Mouse (Mus musculus): ENCODE results near the gene Mier2.

The Mier2 gene

GRCm38 (mm10) chr10:79554330-79555237 is at the start of gene Mier2:
Gene Mier2 (minus strand): TSS chr10:79555199.
- peak; percentile 88 for DNase-seq

- DNase-seq = no peak
Measured at GRCm38 (mm10) chr10:79597936-79598230, 42.9 kb upstream of the Mier2 start.

- no peak for DNase-seq
Measured at GRCm38 (mm10) chr10:79597051-79597935, 42.3 kb upstream of the Mier2 start.

- DNase-seq = no peak
Measured at GRCm38 (mm10) chr10:79595590-79595929, 40.6 kb upstream of the Mier2 start.

- DNase-seq = peak; percentile 69
Measured at GRCm38 (mm10) chr10:79594872-79595589, 40.0 kb upstream of the Mier2 start.

GRCm38 (mm10) chr10:79594111-79594510 is 39.1 kb upstream of the Mier2 start:
- DNase-seq = no peak

GRCm38 (mm10) chr10:79590702-79591101 is 35.7 kb upstream of the Mier2 start:
- no peak for DNase-seq

- DNase-seq = no peak
Measured at GRCm38 (mm10) chr10:79587752-79588126, 32.7 kb upstream of the Mier2 start.

- DNase-seq = no peak
Measured at GRCm38 (mm10) chr10:79587061-79587751, 32.2 kb upstream of the Mier2 start, which contains the start of gene Theg. Gene Theg (minus strand): TSS chr10:79587331.

- DNase-seq = no peak
Measured at GRCm38 (mm10) chr10:79586243-79586642, 31.2 kb upstream of the Mier2 start.

- no peak for DNase-seq
Measured at GRCm38 (mm10) chr10:79585723-79586122, 30.7 kb upstream of the Mier2 start.

- DNase-seq = no peak
Measured at GRCm38 (mm10) chr10:79585136-79585535, 30.1 kb upstream of the Mier2 start.

GRCm38 (mm10) chr10:79584426-79584825 is 29.4 kb upstream of the Mier2 start:
- no peak for DNase-seq

GRCm38 (mm10) chr10:79584021-79584420 is 29.0 kb upstream of the Mier2 start:
- no peak for DNase-seq

- DNase-seq = no peak
Measured at GRCm38 (mm10) chr10:79581501-79581900, 26.5 kb upstream of the Mier2 start.

- peak; percentile 30 for DNase-seq
Measured at GRCm38 (mm10) chr10:79580811-79581210, 25.8 kb upstream of the Mier2 start.

- no peak for DNase-seq
Measured at GRCm38 (mm10) chr10:79580356-79580755, 25.4 kb upstream of the Mier2 start.

- DNase-seq = no peak
Measured at GRCm38 (mm10) chr10:79579781-79580180, 24.8 kb upstream of the Mier2 start.

- no peak for DNase-seq
Measured at GRCm38 (mm10) chr10:79578891-79579290, 23.9 kb upstream of the Mier2 start.

GRCm38 (mm10) chr10:79578276-79578675 is 23.3 kb upstream of the Mier2 start:
- DNase-seq = no peak

- DNase-seq = no peak
Measured at GRCm38 (mm10) chr10:79577376-79577775, 22.4 kb upstream of the Mier2 start.

GRCm38 (mm10) chr10:79575754-79576153 is 20.8 kb upstream of the Mier2 start:
- no peak for DNase-seq

- DNase-seq = no peak
Measured at GRCm38 (mm10) chr10:79574796-79575195, 19.8 kb upstream of the Mier2 start.
